Mouse (Mus musculus) right cerebral cortex, adult 2 months (tissue): ENCODE measurements at regions not wholly inside any gene's neighbourhood (a gene's known extent, or its start where the extent isn't known, plus 50 kb on each side); places are given as distances from the start of the nearest gene placed in this dataset.
A peak's percentile ranks its signal among the peaks of the same experiment; 100 is the strongest.

Experiments
- DNase-seq, 2 experiments: peaks; one replicate each; pipeline ENCODE4 v3.0.0; 2021 to 2022; ENCODE audit warnings: low spot score in 2 of 2

DNA sequence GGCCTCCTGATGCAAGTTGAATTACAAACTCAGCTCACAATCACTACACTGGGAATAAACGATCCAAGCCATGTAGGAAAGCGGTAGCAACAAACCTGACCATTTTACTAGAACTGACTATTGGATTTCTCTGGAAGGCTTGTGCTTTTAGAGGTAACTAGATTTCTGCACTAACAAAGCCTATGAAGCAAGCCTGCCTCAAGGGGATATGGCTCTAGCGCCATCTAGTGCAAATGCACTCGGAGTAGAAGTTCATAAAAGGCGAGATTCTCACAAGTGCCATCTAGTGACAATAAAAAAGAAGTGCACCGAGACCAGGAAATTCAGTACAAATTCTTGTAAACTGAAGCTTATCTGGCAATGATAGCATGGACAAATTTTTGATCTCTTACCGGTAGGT lies 364.9 kb upstream of the Fmr1 start:
- DNase-seq: peak; percentile 74 to 76
